Mouse (Mus musculus) heart, adult 2 months (tissue): ENCODE data around the gene Npepl1. TPM values are rescaled to one million over a fixed set of nuclear protein-coding genes. Genes with fewer than 3 reads are reported as not detected.

ENCODE experiments used
- DNase-seq, 2 experiments: peaks; one replicate each; pipeline ENCODE4 v3.0.0; 2021
- H3K27ac ChIP-seq: fragments of 200-600 bp; 2 replicates; pipeline ENCODE4 v1.8.1; 2022
- H3K27me3 ChIP-seq: fragments of 200-500 bp; 2 replicates; pipeline ENCODE4 v1.6.1; 2012; ENCODE audit warnings: mild to moderate bottlenecking, low read length, inconsistent platforms, mixed read lengths; ENCODE audit not compliant: control insufficient read depth, insufficient read depth
- H3K36me3 ChIP-seq: fragments of 200-500 bp; 2 replicates; pipeline ENCODE4 v1.6.1; 2012; ENCODE audit warnings: low read length, inconsistent platforms; ENCODE audit not compliant: control insufficient read depth, insufficient read depth
- H3K4me1 ChIP-seq: fragments of 200-500 bp; 2 replicates; pipeline ENCODE4 v1.6.1; 2011; ENCODE audit warnings: low read length; ENCODE audit not compliant: control insufficient read depth, insufficient read depth
- H3K4me3 ChIP-seq: fragments of 200-600 bp; 2 replicates; pipeline ENCODE4 v1.8.1; 2022
- H3K79me2 ChIP-seq: fragments of 200-500 bp; replicated peaks from 2 replicates; pipeline ENCODE4 v1.6.1; 2012; ENCODE audit warnings: mild to moderate bottlenecking, inconsistent platforms, low read length, moderate library complexity, mixed read lengths; ENCODE audit not compliant: control insufficient read depth, insufficient read depth
- H3K9ac ChIP-seq: fragments of 200-500 bp; 2 replicates; pipeline ENCODE4 v1.6.1; 2012; ENCODE audit warnings: low read depth, mild to moderate bottlenecking, control low read depth, inconsistent platforms, low read length, mixed read lengths
- CTCF ChIP-seq: fragments of 200-600 bp; IDR thresholded peaks from 2 replicates; pipeline ENCODE4 v1.8.1; 2022; ENCODE audit warnings: antibody characterized with exemption, mild to moderate bottlenecking, moderate library complexity
- EP300 ChIP-seq: fragments of 200-500 bp; IDR thresholded peaks from 2 replicates; pipeline ENCODE4 v1.6.1; 2011; ENCODE audit warnings: low read depth, low read length, control low read depth; ENCODE audit not compliant: insufficient read depth
- POLR2A ChIP-seq: fragments of 200-500 bp; IDR thresholded peaks from 2 replicates; pipeline ENCODE4 v1.6.1; 2011; ENCODE audit warnings: mild to moderate bottlenecking, low read depth, low read length, control low read depth; ENCODE audit not compliant: insufficient read depth
- whole genome bisulfite sequencing: fragments of 180-500 bp; shearing (Covaris S2); methylation state at CpG from one replicate; pipeline ENCODE4 v1.1.7; 2018; 5-methylcytosine and 5-hydroxymethylcytosine counted together
- intact Hi-C: fragments of 180-260 bp; cut with DNase I; formaldehyde crosslinking; loops from one replicate; pipeline ENCODE4 v1.15.1; 2025
- polyA plus RNA-seq: library from polyadenylated mRNA; depleted of rRNA; stranded (reverse); fragments of >200 nt; gene quantifications from 2 replicates; pipeline ENCODE4 v1.2.3, GENCODE M21; 2012
- total RNA-seq, 2 experiments: library from RNA; stranded (reverse); gene quantifications; 2 replicates each; pipeline ENCODE4 v1.2.3; 2021

The Npepl1 gene
- total and polyA plus RNA-seq, 3 experiments, result 63.1 to 79.6 (median 73.9) TPM

DNA sequence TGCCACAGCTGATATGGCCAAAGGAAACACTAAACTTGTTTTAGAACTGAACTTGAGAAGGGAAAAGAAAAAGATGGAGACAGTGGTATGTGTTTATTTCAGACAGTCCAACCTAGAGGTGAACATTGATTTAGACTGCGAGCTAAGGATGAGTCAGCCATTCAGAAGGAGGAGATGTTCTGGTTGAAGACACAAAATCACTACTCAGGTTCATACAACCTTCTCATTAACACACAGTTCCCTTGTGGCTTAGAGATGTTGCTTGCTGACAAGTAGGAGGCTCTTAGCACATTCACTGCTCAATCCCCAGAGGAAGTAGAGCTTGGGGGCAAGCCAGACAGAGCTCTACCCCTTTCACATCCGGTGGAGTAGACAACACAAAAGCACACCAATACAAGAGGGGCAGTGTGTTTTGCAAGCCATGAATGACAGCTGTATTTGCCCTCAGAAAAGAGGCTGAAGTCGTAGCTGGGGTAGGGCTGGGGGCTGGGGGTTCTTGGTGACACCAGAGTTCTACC is 40.6 kb upstream of the Npepl1 start:
- intact Hi-C loops, result loop anchor here (10.0 kb wide), 1 partner anchor 405 kb away; the partner anchor contains the start of gene Prelid3b
- no peak overlapping the region for H3K4me3 ChIP-seq
- WGBS, result 55% methylated on average over 3 of the region's 3 CpGs

DNA sequence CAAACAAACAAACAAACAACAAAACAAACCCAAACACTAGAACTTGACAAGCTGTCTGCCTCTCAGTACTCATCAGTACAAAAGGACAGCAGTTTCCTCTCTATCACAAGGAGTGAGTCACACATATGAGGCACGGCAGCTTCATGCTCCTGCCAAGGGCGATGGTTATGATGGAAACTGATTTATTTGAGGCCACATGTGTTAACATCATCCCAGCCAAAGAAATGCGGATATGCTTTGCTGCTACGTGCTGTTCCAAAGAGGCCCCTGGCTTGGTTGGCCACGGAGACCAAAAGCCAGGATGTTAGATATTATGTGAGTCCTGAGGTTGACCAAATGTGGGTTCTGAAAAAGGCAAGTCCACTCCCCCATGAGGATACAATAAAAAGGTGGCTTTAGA is 38.7 kb upstream of the Npepl1 start:
- Histone ChIP-seq H3K27me3 (no peaks in the 10 kb centered on the region), H3K79me2 (no peaks in the 10 kb centered on the region), H3K4me1 (no peaks in the 10 kb centered on the region; the same call in 1 of the 2 replicates), H3K4me3 (no peak overlapping the region), H3K9ac (no peak overlapping the region), H3K27ac (no peak overlapping the region), H3K36me3 (no peaks in the 10 kb centered on the region)
- TF ChIP-seq EP300 (no peak), CTCF (no peak), POLR2A (no peak)
- WGBS, result 67% methylated on average over 5 of the region's 5 CpGs
- intact Hi-C loops, result loop anchor here (10.0 kb wide), 1 partner anchor 403 kb away; the partner anchor contains the start of gene Prelid3b
- no peak for DNase-seq

More for the DNA sequence above, 40.6 kb upstream of the Npepl1 start:
- TF ChIP-seq EP300 (no peak), CTCF (no peak), POLR2A (no peak)
- Histone ChIP-seq H3K36me3 (no peaks in the 10 kb centered on the region), H3K4me1 (no peaks in the 10 kb centered on the region; the same call in 1 of the 2 replicates), H3K9ac (no peak overlapping the region), H3K27ac (no peak overlapping the region), H3K79me2 (no peaks in the 10 kb centered on the region), H3K27me3 (no peaks in the 10 kb centered on the region)
- DNase-seq, result no peak

DNA sequence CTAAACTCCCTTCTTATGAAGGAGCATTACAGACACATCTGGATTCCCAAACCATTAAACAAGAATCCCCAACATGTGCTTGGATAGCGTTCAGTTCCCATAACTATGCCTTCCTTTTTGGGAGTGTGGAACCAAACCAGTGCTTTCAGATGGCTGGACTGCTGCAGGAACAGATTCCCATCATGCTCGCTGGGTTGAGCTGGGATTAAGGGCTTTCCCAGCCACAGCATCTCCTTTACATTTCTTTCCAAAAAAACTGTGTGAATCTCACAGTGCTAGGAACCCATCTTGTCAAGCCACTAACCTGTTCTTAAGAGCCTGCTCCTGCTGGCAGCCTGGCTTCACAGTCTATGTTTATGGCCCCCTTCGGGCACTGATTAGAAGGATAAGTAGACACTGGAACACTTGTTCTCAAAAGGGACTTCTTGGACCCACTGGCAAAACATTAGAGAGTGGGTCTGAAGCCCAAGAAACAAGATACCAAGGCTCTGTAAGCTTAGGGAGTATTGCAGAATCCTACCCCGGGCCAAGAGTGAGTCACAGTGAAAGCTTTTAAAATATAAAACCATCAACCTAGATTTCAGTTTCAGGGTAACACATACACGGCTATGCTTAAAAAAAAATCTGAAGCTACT is 36.9 kb upstream of the Npepl1 start:
- no peak for DNase-seq
- WGBS, result 70% methylated on average over 5 of the region's 5 CpGs
- Histone ChIP-seq H3K27ac (no peak overlapping the region), H3K79me2 (no peaks in the 10 kb centered on the region), H3K27me3 (no peaks in the 10 kb centered on the region), H3K4me1 (peaks cover 1% of the 10 kb centered on the region), H3K36me3 (no peaks in the 10 kb centered on the region), H3K9ac (no peak overlapping the region), H3K4me3 (no peak overlapping the region)
- TF ChIP-seq EP300, result no peak
- no peak for TF ChIP-seq POLR2A
- no peak for TF ChIP-seq CTCF
- intact Hi-C loops, result loop anchor here (10.0 kb wide), 1 partner anchor 402 kb away; the partner anchor contains the start of gene Prelid3b

DNA sequence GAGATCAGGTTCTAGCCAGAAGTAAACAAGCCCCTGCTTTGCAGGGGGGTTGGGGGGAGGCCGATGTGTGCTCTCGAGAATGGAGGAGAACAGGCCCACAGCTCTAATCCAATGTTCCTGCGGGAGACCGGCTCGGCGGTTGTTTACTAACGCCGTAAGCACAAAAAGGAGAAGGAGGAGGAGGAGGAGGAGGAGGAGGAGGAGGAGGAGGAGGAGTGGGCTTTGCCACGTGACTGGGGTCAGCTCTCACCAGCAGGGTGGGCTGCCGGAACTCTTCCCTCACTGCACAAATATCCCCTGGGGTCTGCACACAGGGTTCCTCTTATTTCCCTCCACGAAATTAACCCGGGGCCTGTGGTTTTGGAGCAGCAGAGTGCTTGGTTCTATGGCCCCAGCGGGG is 35.5 kb upstream of the Npepl1 start:
- H3K27ac ChIP-seq, result no peak overlapping the region
- H3K9ac ChIP-seq, result peak overlapping the region; percentile 9; the same call in 1 of the 2 replicates
- no peak for TF ChIP-seq POLR2A
- TF ChIP-seq EP300, result no peak
- TF ChIP-seq CTCF, result no peak
- no peaks in the 10 kb centered on the region for H3K27me3 ChIP-seq
- DNase-seq, result peak in 1 of 2 experiments; percentile 25
- H3K4me1 ChIP-seq, result peaks cover 1% of the 10 kb centered on the region; the same call in 1 of the 2 replicates
- no peaks in the 10 kb centered on the region for H3K79me2 ChIP-seq
- intact Hi-C loops, result loop anchor here (5.0 to 10.0 kb wide), 2 partner anchors 223 to 400 kb away; partner anchors contain the start of gene Prelid3b
- 22% methylated on average over 11 of the region's 13 CpGs for WGBS
- H3K36me3 ChIP-seq, result no peaks in the 10 kb centered on the region
- peak overlapping the region; percentile 98 for H3K4me3 ChIP-seq

DNA sequence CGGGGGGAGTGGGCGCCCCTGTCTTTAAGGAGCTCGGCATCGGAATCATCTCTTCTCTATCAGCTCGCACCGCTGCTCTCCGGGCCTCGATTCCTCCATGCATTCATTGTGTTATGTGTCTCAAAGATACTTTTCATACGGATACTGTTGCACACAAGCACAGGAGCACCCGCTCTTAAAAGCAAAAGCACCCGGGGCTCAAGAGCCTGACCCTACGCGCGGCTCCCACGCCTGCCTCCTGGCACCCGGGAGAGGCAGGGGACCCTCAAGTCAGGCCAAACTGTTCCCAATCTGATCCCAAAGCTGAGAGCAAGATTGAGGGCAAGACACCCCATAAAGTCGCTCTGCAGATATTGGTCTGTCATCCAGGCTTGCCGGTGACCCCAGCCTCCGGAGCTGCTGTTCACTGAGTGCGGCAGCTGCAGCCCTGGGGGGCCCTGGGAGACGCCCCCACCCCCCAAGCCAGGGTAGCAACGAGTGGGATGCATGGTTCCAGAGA is 35.0 kb upstream of the Npepl1 start:
- H3K9ac ChIP-seq, result peak overlapping the region; percentile 47
- H3K27ac ChIP-seq, result peak overlapping the region; percentile 93
- H3K36me3 ChIP-seq, result no peaks in the 10 kb centered on the region
- intact Hi-C loops, result loop anchor here (5.0 to 10.0 kb wide), 2 partner anchors 222 to 400 kb away; partner anchors contain the start of gene Prelid3b
- no peaks in the 10 kb centered on the region for H3K27me3 ChIP-seq
- WGBS, result 10% methylated on average over 22 of the region's 22 CpGs
- H3K4me3 ChIP-seq, result peak overlapping the region; percentile 98
- DNase-seq, result peak; percentile 15 to 43
- no peak for TF ChIP-seq CTCF
- H3K79me2 ChIP-seq, result no peaks in the 10 kb centered on the region
- H3K4me1 ChIP-seq, result peaks cover 1% of the 10 kb centered on the region; the same call in 1 of the 2 replicates
